In the genomic region with DNA sequence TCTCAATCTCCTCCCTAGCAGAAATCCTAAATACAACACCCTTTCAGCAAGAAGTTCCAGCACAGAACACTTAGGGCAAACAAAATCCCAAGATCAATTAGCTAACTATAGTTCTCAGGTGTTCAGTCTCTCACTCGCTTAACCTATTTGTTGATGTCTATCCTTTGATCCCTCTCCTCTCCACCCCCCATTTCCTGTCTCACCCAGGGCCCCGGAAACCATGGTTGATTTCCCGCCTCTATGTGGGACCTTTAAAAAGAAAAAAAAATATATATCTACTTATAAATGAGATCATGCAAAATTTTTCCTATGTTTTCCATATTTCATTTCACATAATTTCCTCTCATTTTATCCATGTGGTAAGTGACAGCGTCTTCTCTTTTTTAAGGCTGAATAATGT, we compare ENCODE assay signal across 1 mouse cellular context.
TF ChIP-seq lines count a peak whose summit lies in the region.

No protein-coding gene starts in this region.

TF ChIP-seq in CH12.LX, 34 proteins besides CTCF, POLR2A, EP300 and RAD21 (continued from another document):
- TF ChIP-seq SIN3A (IDR thresholded peaks at IDR 0.05; ENCODE audit: low read length): peak; percentile 52; the same call in 1 of the 2 replicates
